Mouse (Mus musculus) heart, embryonic 11.5 days (tissue): ENCODE measurements at regions not wholly inside any gene's neighbourhood (a gene's known extent, or its start where the extent isn't known, plus 50 kb on each side); places are given as distances from the start of the nearest gene placed in this dataset.

Source experiments
- ATAC-seq: fragments of 200-750 bp; cut with Nextera tagmentation; replicated peaks from 2 replicates; pipeline ENCODE4 v1.8.0; 2017; ENCODE audit warnings: moderate library complexity; ENCODE audit not compliant: insufficient number of reproducible peaks, low FRiP score, low TSS enrichment
- H3K27ac ChIP-seq: fragments of 300-500 bp; sonication (generic); 2 replicates; pipeline ENCODE4 v1.5.1; 2014; ENCODE audit warnings: mild to moderate bottlenecking, low read depth, low read length
- H3K27me3 ChIP-seq: fragments of 300-500 bp; sonication (generic); 2 replicates; pipeline ENCODE4 v1.6.1; 2014; ENCODE audit warnings: mild to moderate bottlenecking, low read length, mixed read lengths; ENCODE audit not compliant: control insufficient read depth, insufficient read depth
- H3K36me3 ChIP-seq: fragments of 300-500 bp; sonication (generic); 2 replicates; pipeline ENCODE4 v1.6.1; 2014; ENCODE audit warnings: mild to moderate bottlenecking, low read length, moderate library complexity, mixed read lengths; ENCODE audit not compliant: control insufficient read depth, insufficient read depth
- H3K4me1 ChIP-seq: fragments of 300-500 bp; sonication (generic); 2 replicates; pipeline ENCODE4 v1.6.1; 2014; ENCODE audit warnings: low read length; ENCODE audit not compliant: control insufficient read depth, insufficient read depth
- H3K4me2 ChIP-seq: fragments of 300-500 bp; sonication (generic); 2 replicates; pipeline ENCODE4 v1.6.1; 2014; ENCODE audit warnings: mild to moderate bottlenecking, moderate library complexity
- H3K4me3 ChIP-seq: fragments of 300-500 bp; sonication (generic); 2 replicates; pipeline ENCODE4 v1.5.1; 2014; ENCODE audit warnings: low read depth, low read length
- H3K9ac ChIP-seq: fragments of 300-500 bp; sonication (generic); 2 replicates; pipeline ENCODE4 v1.6.1; 2014; ENCODE audit warnings: mild to moderate bottlenecking, low read depth, low read length, moderate library complexity
- H3K9me3 ChIP-seq: fragments of 300-500 bp; sonication (generic); replicated peaks from 2 replicates; pipeline ENCODE4 v1.6.1; 2016; ENCODE audit warnings: low read length; ENCODE audit not compliant: control insufficient read depth
- WGBS: fragments of 180-500 bp; shearing (Covaris S2); extraction: QIAGEN DNeasy Blood & Tissue Kit; methylation state at CpG from one replicate; pipeline ENCODE4 v1.1.7; 2014; ENCODE audit not compliant: insufficient replicate concordance; 5-methylcytosine and 5-hydroxymethylcytosine counted together

- Histone ChIP-seq H3K9ac (no peak overlapping the region), H3K27me3 (no peaks in the 10 kb centered on the region), H3K9me3 (no peaks in the 10 kb centered on the region), H3K36me3 (no peaks in the 10 kb centered on the region), H3K4me2 (no peak overlapping the region), H3K27ac (no peak overlapping the region), H3K4me1 (no peaks in the 10 kb centered on the region), H3K4me3 (no peak overlapping the region)
- WGBS: 48% methylated on average over 2 of the region's 2 CpGs
- ATAC-seq: peak; percentile 67; the same call in 1 of the 2 replicates
Measured at GRCm38 (mm10) chr6:44567366-44567765, 491.8 kb upstream of the Cntnap2 start.

GRCm38 (mm10) chr6:44568937-44569336 is 490.2 kb upstream of the Cntnap2 start:
- no peaks in the 10 kb centered on the region for H3K4me1 ChIP-seq
- no peaks in the 10 kb centered on the region for H3K9me3 ChIP-seq
- 44% methylated on average over 2 of the region's 2 CpGs for WGBS
- no peak overlapping the region for H3K27ac ChIP-seq
- no peak overlapping the region for H3K4me3 ChIP-seq
- no peak overlapping the region for H3K4me2 ChIP-seq
- H3K27me3 ChIP-seq: no peaks in the 10 kb centered on the region
- ATAC-seq: no peak
- no peak overlapping the region for H3K9ac ChIP-seq
- H3K36me3 ChIP-seq: no peaks in the 10 kb centered on the region

DNA sequence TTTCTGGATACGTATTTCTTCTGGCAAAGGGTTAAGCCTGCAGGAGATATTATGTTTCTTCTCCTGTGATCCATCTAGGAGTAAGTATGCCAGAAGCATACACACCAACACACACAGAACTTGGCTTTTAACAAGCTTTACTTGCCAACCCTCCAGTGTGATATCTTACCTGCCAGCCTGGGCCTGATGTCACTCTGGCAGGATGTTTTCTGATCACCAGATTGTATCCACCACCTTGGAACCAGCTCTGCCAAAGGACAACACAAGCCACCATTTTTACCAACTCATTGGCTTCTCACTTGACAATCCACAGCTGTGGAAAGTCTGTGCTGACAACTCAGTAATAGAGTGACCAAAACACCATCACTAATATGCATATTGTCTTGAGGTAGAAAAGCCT is 469.0 kb upstream of the Cntnap2 start:
- no peak overlapping the region for H3K4me3 ChIP-seq
- H3K36me3 ChIP-seq: no peaks in the 10 kb centered on the region
- H3K27me3 ChIP-seq: no peaks in the 10 kb centered on the region
- H3K4me1 ChIP-seq: no peaks in the 10 kb centered on the region
- no peaks in the 10 kb centered on the region for H3K9me3 ChIP-seq
- no peak overlapping the region for H3K9ac ChIP-seq
- ATAC-seq: no peak
- WGBS: 89% methylated on average over 1 of the region's 1 CpGs
- no peak overlapping the region for H3K27ac ChIP-seq
- H3K4me2 ChIP-seq: no peak overlapping the region
